Comparison of ENCODE assay signal across 7 mouse cellular contexts in genomic region chr4:106614180-106614797, GRCm38 (mm10). TPM values are rescaled to one million over a fixed set of nuclear protein-coding genes. Genes with fewer than 3 reads are reported as not detected.
DNase-seq lines count a peak whose midpoint lies in the region; ATAC-seq and TF ChIP-seq lines count a peak whose summit lies in the region.

No protein-coding gene starts in this region.

- no peaks in the 10 kb centered on the region for H3K9me3 ChIP-seq in intestine, embryonic 16.5 days (ENCODE audit: control insufficient read depth, low read length)

- peaks cover 7% of the 10 kb centered on the region for H3K4me1 ChIP-seq in intestine, embryonic 16.5 days (ENCODE audit: control insufficient read depth, insufficient read depth, low read length)
- peaks cover 17% of the 10 kb centered on the region for H3K4me1 ChIP-seq in small intestine, adult 2 months (ENCODE audit: control insufficient read depth, insufficient read depth, insufficient read length, low read length)

- TF ChIP-seq CTCF in small intestine, adult 2 months (IDR thresholded peaks at IDR 0.05; ENCODE audit: extremely low read depth, insufficient read length, insufficient replicate concordance, low read depth, low read length): peak; percentile 88; the same call in 1 of the 2 replicates

- H3K27me3 ChIP-seq in intestine, embryonic 16.5 days (replicated peaks; ENCODE audit: control insufficient read depth, insufficient read depth, low read length): no peaks in the 10 kb centered on the region
- no peaks in the 10 kb centered on the region for H3K27me3 ChIP-seq in small intestine, adult 2 months (ENCODE audit: control insufficient read depth, insufficient read depth, low read length)

- intact Hi-C loops in gastrocnemius, postnatal 14 days (cut with DNase I; ENCODE audit: low total_unique reads): loop anchor here (5.0 to 10.0 kb wide), 2 partner anchors 93 to 541 kb away; no protein-coding TSS in a partner anchor
- intact Hi-C loops in left cerebral cortex, postnatal 36 days (cut with DNase I): loop anchor here (1.0 to 10.0 kb wide), 5 partner anchors 94 to 731 kb away; partner anchors contain the start of gene Ssbp3

- H3K4me3 ChIP-seq in intestine, embryonic 16.5 days (ENCODE audit: low read length): no peak overlapping the region
- no peak overlapping the region for H3K4me3 ChIP-seq in small intestine, adult 2 months (ENCODE audit: low read depth, low read length)

- WGBS in intestine, embryonic 16.5 days: 44% methylated on average over 7 of the region's 7 CpGs
- WGBS in small intestine, adult 2 months: 54% methylated on average over 7 of the region's 7 CpGs

- H3K9ac ChIP-seq in intestine, embryonic 16.5 days (ENCODE audit: low read depth, low read length): peak overlapping the region; percentile 17; the same call in 1 of the 2 replicates

- peak; percentile 22 for DNase-seq in adrenal gland, adult 8-10 months
- peak; percentile 87 for DNase-seq in embryo, embryonic 10.5 days (ENCODE audit: low spot score)
- peak; percentile 56 for DNase-seq in gastrocnemius, postnatal 14 days
- DNase-seq in left cerebral cortex, postnatal 36 days (ENCODE audit: low spot score in 2 of 2): peak; percentile 68 to 75
- peak; percentile 84 for DNase-seq in mesoderm, embryonic 11.5 days (ENCODE audit: low read depth, low spot score)

- H3K27ac ChIP-seq in intestine, embryonic 16.5 days (ENCODE audit: low read length): no peak overlapping the region
- H3K27ac ChIP-seq in small intestine, adult 2 months (ENCODE audit: insufficient read depth, low read depth, low read length): no peak overlapping the region

- ATAC-seq in intestine, embryonic 16.5 days: peak; percentile 58

- no peak overlapping the region for H3K4me2 ChIP-seq in intestine, embryonic 16.5 days (ENCODE audit: low read depth, low read length)

- no peaks in the 10 kb centered on the region for H3K36me3 ChIP-seq in intestine, embryonic 16.5 days (ENCODE audit: control insufficient read depth, insufficient read depth, low read length)
- no peaks in the 10 kb centered on the region for H3K36me3 ChIP-seq in small intestine, adult 2 months (ENCODE audit: control insufficient read depth, insufficient read depth, low read length)

- TF ChIP-seq POLR2A in small intestine, adult 2 months (IDR thresholded peaks at IDR 0.05; ENCODE audit: low read depth, low read length): no peak

RNA-seq across cellular contexts. Expression of gene Lexm, which starts 2.8 kb away (rescaled TPM):
- total RNA-seq in adrenal gland, adult 8-10 months (2022): not detected
- not detected for total RNA-seq in gastrocnemius, postnatal 14 days (2021)
- not detected in 2 replicates for polyA plus RNA-seq in intestine, embryonic 16.5 days (2015; fragmentation: Nextera tagmentation; extraction: Ambion mirVana)
- total RNA-seq in left cerebral cortex, postnatal 36 days (2021): not detected
- polyA plus RNA-seq in small intestine, adult 2 months (2012; rRNA removed): not detected in 2 replicates

RNA-seq across cellular contexts. Expression of gene Ttc22, which starts 7.9 kb away (rescaled TPM):
- under 1 TPM in 1 of 4 experiments, not detected in 3; 0.10 TPM for total RNA-seq in adrenal gland, adult 8-10 months (2022)
- total RNA-seq in gastrocnemius, postnatal 14 days (2021): under 1 TPM; 0.09 to 0.10 TPM
- 15.1 and 20.1 TPM in 2 replicates for polyA plus RNA-seq in intestine, embryonic 16.5 days (2015; fragmentation: Nextera tagmentation; extraction: Ambion mirVana)
- 1 to 10 TPM; 1.0 to 1.7 TPM for total RNA-seq in left cerebral cortex, postnatal 36 days (2021)
- polyA plus RNA-seq in small intestine, adult 2 months (2012; rRNA removed): 58.0 and 112 TPM in 2 replicates

RNA-seq across cellular contexts. Expression of gene Pars2, which starts 36.6 kb away (rescaled TPM):
- 1 to 10 TPM; 5.7 to 9.5 (median 8.5) TPM for total RNA-seq in adrenal gland, adult 8-10 months (2022)
- total RNA-seq in gastrocnemius, postnatal 14 days (2021): 1 to 10 TPM; 2.6 to 2.9 TPM
- 15.9 TPM in 2 replicates for polyA plus RNA-seq in intestine, embryonic 16.5 days (2015; fragmentation: Nextera tagmentation; extraction: Ambion mirVana)
- 1 to 10 TPM; 5.6 to 5.8 TPM for total RNA-seq in left cerebral cortex, postnatal 36 days (2021)
- 5.6 and 7.5 TPM in 2 replicates for polyA plus RNA-seq in small intestine, adult 2 months (2012; rRNA removed)

RNA-seq across cellular contexts. Expression of gene Dhcr24, which starts 53.5 kb away (rescaled TPM):
- total RNA-seq in adrenal gland, adult 8-10 months (2022): 100 to 1,000 TPM in 2 of 4 experiments, 10 to 100 TPM in 2; 77.6 to 360 (median 221) TPM
- 10 to 100 TPM in 1 of 2 experiments, 1 to 10 TPM in 1; 3.1 to 10.9 TPM for total RNA-seq in gastrocnemius, postnatal 14 days (2021)
- polyA plus RNA-seq in intestine, embryonic 16.5 days (2015; fragmentation: Nextera tagmentation; extraction: Ambion mirVana): 5.5 and 6.4 TPM in 2 replicates
- total RNA-seq in left cerebral cortex, postnatal 36 days (2021): 100 to 1,000 TPM in 1 of 2 experiments, 10 to 100 TPM in 1; 83.0 to 106 TPM
- polyA plus RNA-seq in small intestine, adult 2 months (2012; rRNA removed): 61.3 and 205 TPM in 2 replicates

Comparison
In these comparisons a context has a peak if more than half of its experiments do, and no peak if none do; other contexts are left out.
1. DNase-seq: peak in every context shown above with its lines; median percentile 87 in embryo, embryonic 10.5 days; 84 in mesoderm, embryonic 11.5 days; 72 in left cerebral cortex, postnatal 36 days; 56 in gastrocnemius, postnatal 14 days; 22 in adrenal gland, adult 8-10 months.